Mouse (Mus musculus): ENCODE results near the gene Lsmem1.

DNA sequence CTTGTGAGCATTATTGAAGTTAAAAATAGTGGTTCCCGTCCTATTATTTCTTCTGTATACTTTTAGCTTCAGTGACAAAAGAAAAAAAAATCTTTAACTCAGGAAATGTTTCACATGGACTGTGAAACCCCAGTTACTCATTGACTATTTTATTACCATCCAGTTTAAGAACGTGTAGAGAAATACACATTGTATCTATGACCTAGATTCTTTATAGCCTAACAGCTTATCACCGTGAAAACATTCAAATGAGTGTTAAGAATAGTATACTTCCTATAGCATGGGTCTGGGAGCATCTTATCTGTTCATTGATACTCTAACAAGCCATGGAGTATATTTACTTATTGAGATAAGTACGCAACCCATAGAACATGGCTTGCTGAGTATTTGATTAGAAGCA, 52.0 kb downstream of the Lsmem1 start:
- TF ChIP-seq POLR2A (IDR thresholded peaks at IDR 0.05; ENCODE audit: borderline replicate concordance, extremely low read depth, insufficient read depth, insufficient read length, poor library complexity, severe bottlenecking) (no peak), CTCF (IDR thresholded peaks at IDR 0.05; ENCODE audit: borderline replicate concordance, extremely low read depth, insufficient read depth, insufficient read length) (no peak)

All from brain, embryonic 14.5 days (tissue).